Comparison of ENCODE assay signal across 8 mouse cellular contexts in genomic region chr8:125291932-125292717, GRCm38 (mm10).
DNase-seq lines count a peak whose midpoint lies in the region; ATAC-seq and TF ChIP-seq lines count a peak whose summit lies in the region.
"Had no signal": no experiment of that assay in that cellular context is flagged by ENCODE, and none has a peak within 500 bp of the region (broad histone marks: within the 10 kb centered on the region; RNA-seq: fewer than 3 reads in every experiment).

No protein-coding gene starts in this region.

- H3K36me3 ChIP-seq in liver, embryonic 14.5 days (replicated peaks; ENCODE audit: control insufficient read depth, insufficient read depth, low read depth) = no peaks in the 10 kb centered on the region
- no peaks in the 10 kb centered on the region for H3K36me3 ChIP-seq in liver, embryonic 12.5 days
- no peaks in the 10 kb centered on the region for H3K36me3 ChIP-seq in embryonic facial prominence, embryonic 13.5 days
- no peaks in the 10 kb centered on the region for H3K36me3 ChIP-seq in heart, embryonic 12.5 days
- no peaks in the 10 kb centered on the region for H3K36me3 ChIP-seq in limb, embryonic 14.5 days (ENCODE audit: control insufficient read depth, insufficient read depth, low read length)

- no peak overlapping the region for H3K4me3 ChIP-seq in liver, embryonic 14.5 days (ENCODE audit: insufficient read depth in 1 of 2, low read depth in 2 of 2, low read length in 2 of 2)
- H3K4me3 ChIP-seq in liver, embryonic 12.5 days = no peak overlapping the region
- no peak overlapping the region for H3K4me3 ChIP-seq in embryonic facial prominence, embryonic 13.5 days
- no peak overlapping the region for H3K4me3 ChIP-seq in heart, embryonic 12.5 days
- no peak overlapping the region for H3K4me3 ChIP-seq in limb, embryonic 14.5 days (replicated peaks; ENCODE audit: low read length)

- no peaks in the 10 kb centered on the region for H3K27me3 ChIP-seq in liver, embryonic 14.5 days (ENCODE audit: control insufficient read depth, insufficient read depth, low read length)
- 0 out of 2 replicates have a peak, but pooled peaks cover under 1% of the 10 kb centered on the region for H3K27me3 ChIP-seq in liver, embryonic 12.5 days (replicated peaks)
- no peaks in the 10 kb centered on the region; the same call in 1 of the 2 replicates for H3K27me3 ChIP-seq in embryonic facial prominence, embryonic 13.5 days
- no peaks in the 10 kb centered on the region for H3K27me3 ChIP-seq in heart, embryonic 12.5 days (replicated peaks)
- H3K27me3 ChIP-seq in limb, embryonic 14.5 days (ENCODE audit: control insufficient read depth, insufficient read depth, low read length) = no peaks in the 10 kb centered on the region

- H3K27ac ChIP-seq in liver, embryonic 14.5 days = no peak overlapping the region
- no peak overlapping the region for H3K27ac ChIP-seq in liver, embryonic 12.5 days
- peak overlapping the region; percentile 44; the same call in 1 of the 2 replicates for H3K27ac ChIP-seq in embryonic facial prominence, embryonic 13.5 days
- peak overlapping the region; percentile 92 for H3K27ac ChIP-seq in heart, embryonic 12.5 days (ENCODE audit: poor library complexity, severe bottlenecking)
- peak overlapping the region; percentile 50; the same call in 1 of the 2 replicates for H3K27ac ChIP-seq in limb, embryonic 14.5 days (replicated peaks; ENCODE audit: low read depth, low read length)

- TF ChIP-seq CTCF in liver, embryonic 14.5 days (IDR thresholded peaks at IDR 0.05; ENCODE audit: low read depth) = 0 out of 2 replicates have a peak, but pooled peaks have one; percentile 8

- TF ChIP-seq EP300 in liver, embryonic 14.5 days (IDR thresholded peaks at IDR 0.05; ENCODE audit: low read depth) = no peak

- no peak for TF ChIP-seq POLR2A in limb, embryonic 14.5 days (IDR thresholded peaks at IDR 0.05; ENCODE audit: borderline replicate concordance, extremely low read depth, insufficient read depth, insufficient read length)

- H3K4me1 ChIP-seq in liver, embryonic 14.5 days (replicated peaks; ENCODE audit: control insufficient read depth in 2 of 2, insufficient read depth in 2 of 2, low read length in 1 of 2) = no peaks in the 10 kb centered on the region
- H3K4me1 ChIP-seq in liver, embryonic 12.5 days = no peaks in the 10 kb centered on the region; the same call in 1 of the 2 replicates
- peaks cover 30% of the 10 kb centered on the region for H3K4me1 ChIP-seq in embryonic facial prominence, embryonic 13.5 days
- H3K4me1 ChIP-seq in heart, embryonic 12.5 days (replicated peaks) = peaks cover 55% of the 10 kb centered on the region
- peaks cover 27% of the 10 kb centered on the region for H3K4me1 ChIP-seq in limb, embryonic 14.5 days (ENCODE audit: control insufficient read depth, insufficient read depth, low read length)

- ATAC-seq in liver, embryonic 14.5 days (ENCODE audit: insufficient read depth) = no peak
- no peak for ATAC-seq in liver, embryonic 12.5 days
- ATAC-seq in embryonic facial prominence, embryonic 13.5 days (ENCODE audit: insufficient number of reproducible peaks, insufficient read depth, low FRiP score, low TSS enrichment, low read depth) = no peak
- no peak for ATAC-seq in heart, embryonic 12.5 days (ENCODE audit: insufficient number of reproducible peaks, low FRiP score)
- no peak for ATAC-seq in limb, embryonic 14.5 days (ENCODE audit: low FRiP score, low read depth)

- WGBS in liver, embryonic 14.5 days (ENCODE audit: insufficient replicate concordance) = 73% methylated on average over 22 of the region's 22 CpGs
- WGBS in liver, embryonic 12.5 days (ENCODE audit: insufficient replicate concordance) = 77% methylated on average over 22 of the region's 22 CpGs
- WGBS in embryonic facial prominence, embryonic 13.5 days = 68% methylated on average over 22 of the region's 22 CpGs
- WGBS in heart, embryonic 12.5 days = 84% methylated on average over 22 of the region's 22 CpGs
- 66% methylated on average over 22 of the region's 22 CpGs for WGBS in limb, embryonic 14.5 days

- H3K4me2 ChIP-seq in liver, embryonic 14.5 days (ENCODE audit: low read depth) = no peak overlapping the region
- H3K4me2 ChIP-seq in liver, embryonic 12.5 days = no peak overlapping the region
- no peak overlapping the region for H3K4me2 ChIP-seq in embryonic facial prominence, embryonic 13.5 days
- no peak overlapping the region for H3K4me2 ChIP-seq in heart, embryonic 12.5 days
- H3K4me2 ChIP-seq in limb, embryonic 14.5 days (replicated peaks; ENCODE audit: low read depth, low read length, severe bottlenecking) = no peak overlapping the region

- H3K9ac ChIP-seq in liver, embryonic 14.5 days (replicated peaks) = no peak overlapping the region
- H3K9ac ChIP-seq in liver, embryonic 12.5 days = no peak overlapping the region
- no peak overlapping the region for H3K9ac ChIP-seq in embryonic facial prominence, embryonic 13.5 days
- no peak overlapping the region for H3K9ac ChIP-seq in heart, embryonic 12.5 days
- H3K9ac ChIP-seq in limb, embryonic 14.5 days (ENCODE audit: low read depth, low read length, severe bottlenecking) = no peak overlapping the region

- no peak for DNase-seq in liver, embryonic 14.5 days (ENCODE audit: low read depth in 3 of 3, low spot score in 3 of 3)
- no peak for DNase-seq in limb, embryonic 14.5 days (ENCODE audit: low spot score)
- no peak for DNase-seq in retina, embryonic 14.5 days (ENCODE audit: low spot score)
- no peak for DNase-seq in natural killer cell, adult 2 months (ENCODE audit: low spot score in 2 of 2)
- DNase-seq: cerebellum, adult 9-10 months had no signal

- H3K9me3 ChIP-seq in liver, embryonic 14.5 days (ENCODE audit: control insufficient read depth, low read length) = no peaks in the 10 kb centered on the region
- no peaks in the 10 kb centered on the region for H3K9me3 ChIP-seq in liver, embryonic 12.5 days (replicated peaks)
- no peaks in the 10 kb centered on the region for H3K9me3 ChIP-seq in embryonic facial prominence, embryonic 13.5 days
- H3K9me3 ChIP-seq in heart, embryonic 12.5 days (replicated peaks) = no peaks in the 10 kb centered on the region
- no peaks in the 10 kb centered on the region for H3K9me3 ChIP-seq in limb, embryonic 14.5 days (ENCODE audit: control insufficient read depth, low read length)

Comparison
In these comparisons a context has a peak if more than half of its experiments do, and no peak if none do; other contexts are left out.
1. H3K27ac ChIP-seq: peak in embryonic facial prominence, embryonic 13.5 days (single experiment), heart, embryonic 12.5 days (single experiment) and limb, embryonic 14.5 days (single experiment); none in liver, embryonic 14.5 days (single experiment) and liver, embryonic 12.5 days (single experiment).